Mouse (Mus musculus): ENCODE data around the gene Max.

DNA sequence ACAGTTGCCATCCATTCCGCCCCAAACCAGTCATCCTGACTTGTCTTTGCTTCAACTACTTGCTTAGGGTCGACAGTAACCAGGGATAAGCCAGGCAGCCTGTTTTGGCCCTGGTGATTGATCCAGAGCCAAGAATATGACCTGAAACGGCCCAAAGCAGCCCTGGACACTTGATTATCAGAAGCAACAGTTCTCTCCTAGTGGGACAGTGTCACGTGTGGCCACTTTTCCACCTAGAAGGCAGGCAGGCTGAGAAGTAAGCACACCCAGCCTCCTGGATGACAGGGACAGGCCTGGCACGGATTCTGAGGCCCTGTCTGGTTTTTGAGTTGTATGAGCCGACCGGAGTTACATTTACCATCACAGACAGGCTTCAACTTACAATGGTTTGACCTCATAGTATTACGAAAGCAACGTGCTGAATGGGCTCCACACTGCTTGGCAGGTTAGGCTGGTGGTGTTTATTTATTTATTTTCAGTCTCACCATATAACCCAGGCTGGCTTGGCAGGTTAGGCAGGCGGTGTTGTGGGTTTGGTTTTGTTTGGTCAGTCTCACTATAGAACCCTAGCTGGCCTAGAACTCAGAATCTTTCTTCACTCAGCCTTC, 35.6 kb downstream of the Max start:
- TF ChIP-seq POLR2A (IDR thresholded peaks at IDR 0.05; ENCODE audit: low read depth, low read length), result no peak
- TF ChIP-seq CTCF (IDR thresholded peaks at IDR 0.05; ENCODE audit: extremely low read depth, insufficient read depth, insufficient read length, insufficient replicate concordance), result no peak

All from spleen, adult 2 months (tissue).